Mouse (Mus musculus): ENCODE data around the gene BC030499. TPM values are rescaled to one million over a fixed set of nuclear protein-coding genes. Genes with fewer than 3 reads are reported as not detected.
"Not testable (repeated sequence)": the region's sequence is repeated elsewhere in the genome, so short reads cannot be mapped to it uniquely, and the experiment has no call there.

Gene BC030499
- 1 to 10 TPM; 4.0 to 5.6 TPM for total RNA-seq (2021)

- no peak for DNase-seq (ENCODE audit: extremely low spot score in 1 of 2, low spot score in 1 of 2)
Observed at GRCm38 (mm10) chr11:78290654-78291053, at the start of gene BC030499. Gene BC030499, plus strand, starts transcription at chr11:78290841.

- DNase-seq (ENCODE audit: extremely low spot score in 1 of 2, low spot score in 1 of 2): no peak
Observed at GRCm38 (mm10) chr11:78245261-78245626, 45.4 kb upstream of the BC030499 start.

DNA sequence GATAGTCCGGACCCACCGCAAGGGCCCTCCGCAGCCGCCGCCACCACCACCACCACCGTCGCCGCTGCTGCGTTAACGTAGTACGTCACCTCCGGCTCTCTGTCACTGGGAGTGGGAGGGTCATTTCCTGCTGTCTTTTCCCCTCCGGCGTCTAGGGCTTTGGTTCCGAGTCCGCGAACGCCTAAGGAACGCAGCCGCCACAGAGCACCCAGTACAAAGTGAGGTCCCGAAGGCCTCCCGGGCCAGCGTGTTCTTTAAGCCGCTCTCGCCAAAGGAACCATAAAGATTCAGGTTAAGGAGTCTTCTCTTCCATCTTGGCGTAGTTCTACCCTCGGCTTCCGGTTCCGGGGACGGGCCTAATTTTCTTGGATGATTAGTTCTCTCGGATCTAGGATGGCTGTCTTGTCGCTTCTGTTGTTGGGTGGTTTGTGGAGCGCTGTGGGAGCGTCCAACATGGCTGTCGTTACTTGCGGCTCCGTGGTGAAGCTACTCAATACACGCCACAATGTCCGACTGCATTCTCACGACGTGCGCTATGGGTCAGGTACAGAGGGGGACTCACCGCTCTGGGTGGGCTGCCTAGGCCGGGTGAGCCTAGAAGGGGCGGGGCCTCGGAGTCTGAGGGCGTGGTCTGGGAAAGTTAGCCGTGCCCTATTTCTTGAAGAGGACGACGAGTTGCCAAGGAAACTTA, 44.9 kb upstream of the BC030499 start, which contains the start of the genes Sdf2 and Supt6:
Sdf2 (plus strand) TSS at position 120 of the 691 bp plus-strand sequence.
Supt6 (minus strand) TSS at position 361 of the 691 bp plus-strand sequence.
- DNase-seq (ENCODE audit: extremely low spot score in 1 of 2, low spot score in 1 of 2): peak; percentile 75 to 80

- no peak for DNase-seq (ENCODE audit: extremely low spot score in 1 of 2, low spot score in 1 of 2)
Observed at GRCm38 (mm10) chr11:78246318-78247011, 44.2 kb upstream of the BC030499 start.

DNA sequence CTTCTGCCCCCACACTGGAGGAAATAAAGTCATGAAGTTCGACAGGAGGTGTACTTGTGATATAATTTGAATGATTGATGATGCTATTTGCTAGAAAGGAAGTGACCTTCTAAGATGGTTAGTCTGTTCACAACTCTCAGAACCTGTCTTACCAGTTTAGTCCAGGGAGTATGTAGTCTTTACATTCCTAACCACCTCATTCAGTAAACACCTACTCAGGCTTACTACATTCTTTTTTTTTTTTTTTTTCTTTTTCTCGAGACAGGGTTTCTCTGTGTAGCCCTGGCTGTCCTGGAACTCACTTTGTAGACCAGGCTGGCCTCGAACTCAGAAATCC, 43.7 kb upstream of the BC030499 start:
- no peak for DNase-seq (ENCODE audit: extremely low spot score in 1 of 2, low spot score in 1 of 2)

GRCm38 (mm10) chr11:78247727-78248140, 42.9 kb upstream of the BC030499 start:
- DNase-seq (ENCODE audit: extremely low spot score in 1 of 2, low spot score in 1 of 2): no peak

- DNase-seq (ENCODE audit: extremely low spot score in 1 of 2, low spot score in 1 of 2): no peak
Observed at GRCm38 (mm10) chr11:78256618-78257017, 34.0 kb upstream of the BC030499 start.

DNA sequence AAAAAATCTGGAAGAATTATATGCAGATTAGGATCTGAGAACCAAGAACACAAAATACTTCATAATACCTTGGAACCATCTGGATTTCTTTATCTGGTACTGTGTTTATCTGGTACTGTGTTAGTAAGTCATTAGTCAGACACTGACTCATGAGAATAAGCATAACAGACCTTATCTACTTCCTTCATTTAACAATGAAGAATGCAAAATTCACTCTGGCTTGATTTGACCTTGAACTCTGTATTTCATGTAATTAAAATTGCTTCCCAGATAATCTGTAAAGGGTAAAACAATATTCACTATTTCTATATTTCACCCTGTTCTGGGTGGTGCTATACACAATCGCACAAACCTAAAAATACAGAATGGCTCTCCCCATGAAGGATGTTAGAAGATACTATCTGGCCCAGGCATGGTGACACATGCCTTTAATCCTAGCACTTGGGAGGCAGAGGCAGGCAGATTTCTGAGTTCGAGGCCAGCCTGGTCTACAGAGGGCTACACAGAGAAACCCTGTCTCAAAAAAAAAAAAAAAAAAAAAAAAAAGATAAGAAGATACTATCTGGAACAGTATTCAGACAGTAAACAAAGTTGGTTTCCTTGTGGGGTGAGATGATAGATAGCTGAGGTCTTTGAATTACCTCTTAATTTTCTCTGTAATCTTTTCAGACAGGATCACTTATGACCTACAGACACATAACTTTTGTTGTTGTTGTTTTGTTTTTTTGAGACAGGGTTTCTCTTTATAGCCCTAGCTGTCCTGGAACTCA, 30.0 kb upstream of the BC030499 start:
- no peak for DNase-seq (ENCODE audit: extremely low spot score in 1 of 2, low spot score in 1 of 2)

DNA sequence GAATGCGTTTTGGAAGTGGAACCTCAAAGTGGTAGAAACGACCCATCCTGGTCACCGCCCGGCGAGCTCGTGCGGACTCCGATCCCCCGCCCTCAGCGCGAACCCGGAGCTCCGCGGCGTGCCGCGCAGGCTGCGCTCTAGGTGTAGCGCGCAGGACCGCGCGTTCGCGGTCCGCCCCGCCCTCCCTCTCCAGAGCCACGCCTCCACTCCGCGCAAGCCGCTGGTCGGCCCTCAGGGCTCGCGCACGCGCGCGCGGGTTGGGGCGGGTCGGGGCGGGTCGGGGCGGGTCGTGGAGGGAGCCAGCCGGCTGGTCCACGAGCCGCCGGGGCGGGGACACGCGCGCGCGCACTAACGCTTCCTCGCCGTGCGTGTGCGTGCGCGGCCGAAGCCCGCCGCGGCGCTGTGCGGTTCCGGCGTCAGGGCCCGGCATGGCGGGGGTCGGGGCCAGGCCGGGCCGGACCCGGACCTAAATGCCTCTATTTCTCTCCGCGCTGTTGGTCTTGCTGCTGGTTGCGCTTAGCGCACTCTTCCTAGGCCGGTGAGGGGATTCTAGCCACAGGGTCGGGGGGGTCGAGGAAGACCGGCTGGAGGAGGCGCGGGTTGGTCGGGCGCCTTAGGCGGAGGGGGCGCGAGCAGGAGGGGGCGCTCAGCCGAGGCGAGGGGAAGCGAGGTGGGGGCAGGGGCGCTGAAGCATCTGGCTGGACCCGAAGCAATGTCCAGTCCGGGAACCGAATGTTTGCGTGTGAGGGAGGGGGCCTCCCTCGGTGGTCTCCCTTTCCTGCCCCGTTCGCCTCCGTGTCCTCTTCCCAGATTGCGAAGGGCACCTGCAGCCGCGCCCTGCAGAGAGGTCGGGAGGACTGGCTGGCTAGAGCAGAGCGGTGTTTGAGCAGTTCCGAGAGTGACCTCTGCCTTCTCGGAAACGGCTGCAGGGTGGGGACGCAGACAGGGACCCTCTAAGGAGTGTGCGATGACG, 29.0 kb upstream of the BC030499 start, which contains the start of gene 2610507B11Rik:
2610507B11Rik (plus strand) TSS at position 373 of the 973 bp plus-strand sequence.
- DNase-seq (ENCODE audit: extremely low spot score in 1 of 2, low spot score in 1 of 2): peak; percentile 75 to 78

- peak in 1 of 2 experiments; percentile 33 for DNase-seq (ENCODE audit: extremely low spot score in 1 of 2, low spot score in 1 of 2)
Observed at GRCm38 (mm10) chr11:78262550-78262949, 28.1 kb upstream of the BC030499 start.

DNA sequence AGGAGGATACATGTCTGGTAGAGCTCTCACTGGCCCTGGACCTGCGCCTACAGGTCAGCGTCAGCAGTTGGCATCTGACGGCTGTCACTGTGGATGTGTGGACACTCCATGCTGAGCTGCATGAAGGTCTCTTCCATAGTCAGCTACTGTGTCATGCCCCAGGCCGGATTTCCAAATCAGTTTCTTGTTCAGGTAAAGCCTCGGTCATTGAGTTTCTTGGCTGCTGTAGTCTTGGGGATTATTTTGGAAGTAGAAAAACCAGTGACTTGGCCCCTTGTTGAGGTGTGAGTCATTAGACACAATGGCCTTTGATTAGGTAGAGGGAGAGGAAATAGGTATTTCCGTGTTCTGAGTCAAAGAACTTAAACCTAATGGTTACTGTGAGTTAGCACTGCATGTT, 25.1 kb upstream of the BC030499 start:
- no peak for DNase-seq (ENCODE audit: extremely low spot score in 1 of 2, low spot score in 1 of 2)

DNA sequence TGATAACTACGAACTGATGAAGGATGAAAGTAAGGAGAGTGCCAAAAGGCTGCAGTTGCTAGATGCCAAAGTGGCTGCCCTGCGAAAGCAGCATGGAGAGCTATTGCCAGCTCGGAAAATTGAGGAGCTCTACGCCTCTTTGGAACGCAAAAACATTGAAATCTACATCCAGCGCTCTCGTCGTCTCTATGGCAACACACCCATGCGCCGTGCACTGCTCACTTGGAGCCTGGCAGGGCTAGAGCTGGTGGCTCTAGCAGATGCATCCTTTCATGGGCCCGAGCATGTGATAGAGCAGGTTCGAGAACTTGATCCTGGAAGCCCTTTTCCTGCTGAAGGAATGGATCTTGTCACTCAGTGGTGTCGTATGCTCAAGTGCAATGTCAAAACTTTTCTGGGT, 18.7 kb upstream of the BC030499 start:
- DNase-seq (ENCODE audit: extremely low spot score in 1 of 2, low spot score in 1 of 2): peak; percentile 43 to 47

DNA sequence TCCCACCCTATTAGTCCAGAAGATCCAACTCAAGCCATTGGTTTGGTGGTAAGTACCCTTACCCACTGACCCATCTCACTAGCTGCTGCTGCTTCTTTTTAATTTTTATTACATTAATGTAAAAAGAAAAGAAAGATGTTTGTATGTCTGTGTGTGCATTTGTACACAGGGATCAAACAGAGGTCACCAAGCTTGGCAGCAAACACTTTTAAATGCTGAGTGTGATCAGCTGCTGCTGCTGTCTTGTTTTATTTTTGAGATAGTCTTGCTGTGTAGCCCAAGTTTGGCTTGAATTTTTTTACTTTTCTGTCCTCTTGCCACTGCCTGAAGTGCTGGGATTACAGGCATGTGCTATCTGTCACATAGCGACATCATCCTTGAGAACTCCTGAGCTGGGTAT, 15.0 kb upstream of the BC030499 start:
- no peak for DNase-seq (ENCODE audit: extremely low spot score in 1 of 2, low spot score in 1 of 2)

- DNase-seq (ENCODE audit: extremely low spot score in 1 of 2, low spot score in 1 of 2): not testable (repeated sequence)
Observed at GRCm38 (mm10) chr11:78276169-78276568, 14.5 kb upstream of the BC030499 start.

DNA sequence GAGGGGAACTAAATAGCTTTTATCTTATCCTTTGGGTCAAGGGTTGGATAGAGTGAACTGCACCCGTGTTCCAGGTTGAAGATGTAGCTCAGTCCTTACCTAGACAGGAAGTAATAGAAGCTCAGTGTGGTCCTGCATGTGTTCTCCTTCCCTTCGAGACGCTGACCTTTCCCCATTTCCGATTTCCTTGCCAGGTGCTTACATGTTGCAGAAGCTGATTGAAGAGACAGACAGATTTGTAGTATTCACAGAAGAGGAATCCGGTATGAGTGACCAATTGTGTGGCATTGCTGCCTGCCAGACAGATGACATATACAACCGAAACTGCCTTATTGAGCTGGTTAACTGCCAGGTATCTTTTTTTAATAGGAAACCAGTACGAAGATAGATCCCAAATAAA, 11.8 kb upstream of the BC030499 start:
- no peak for DNase-seq (ENCODE audit: extremely low spot score in 1 of 2, low spot score in 1 of 2)

DNA sequence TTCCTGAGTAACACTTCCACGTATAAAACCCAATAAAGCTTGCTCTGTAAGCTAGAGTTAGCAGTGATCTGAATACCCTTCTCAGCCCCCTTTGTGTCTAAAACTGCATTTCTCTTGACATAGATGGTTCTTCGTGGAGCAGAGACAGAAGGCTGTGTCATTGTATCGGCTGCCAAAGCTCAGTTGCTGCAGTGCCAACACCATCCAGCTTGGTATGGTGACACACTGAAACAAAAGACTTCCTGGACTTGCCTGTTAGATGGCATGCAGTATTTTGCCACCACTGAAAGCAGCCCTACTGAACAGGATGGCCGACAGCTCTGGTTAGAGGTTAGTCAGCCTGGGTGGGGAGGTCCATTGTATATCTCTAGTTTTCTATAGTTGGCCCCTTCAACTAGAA, 11.1 kb upstream of the BC030499 start:
- no peak for DNase-seq (ENCODE audit: extremely low spot score in 1 of 2, low spot score in 1 of 2)

GRCm38 (mm10) chr11:78289146-78289763, 1.4 kb upstream of the BC030499 start:
- no peak for DNase-seq (ENCODE audit: extremely low spot score in 1 of 2, low spot score in 1 of 2)

DNA sequence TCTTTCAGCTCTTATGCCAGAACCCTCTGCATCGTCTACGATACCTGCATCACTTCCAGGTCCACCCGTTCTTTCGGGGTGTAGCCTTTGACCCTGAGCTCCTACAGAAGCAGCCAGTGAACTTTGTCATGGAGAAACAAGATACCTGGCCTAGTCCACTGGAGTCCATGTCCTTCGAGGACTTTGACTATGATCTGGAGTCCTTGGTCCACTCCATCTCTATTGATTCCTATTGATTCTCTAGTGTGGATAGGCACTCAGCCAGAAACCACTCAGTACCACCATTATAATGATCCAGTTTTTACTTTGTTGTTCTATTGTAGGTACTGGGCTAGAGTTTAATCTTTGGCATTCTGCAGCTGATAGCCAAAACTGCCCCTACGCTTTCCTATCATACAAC, 3.9 kb downstream of the BC030499 start:
- no peak for DNase-seq (ENCODE audit: extremely low spot score in 1 of 2, low spot score in 1 of 2)

GRCm38 (mm10) chr11:78300917-78301316, 10.3 kb downstream of the BC030499 start:
- no peak for DNase-seq (ENCODE audit: extremely low spot score in 1 of 2, low spot score in 1 of 2)

Measured in layer of hippocampus, postnatal 25 days (tissue).